Mouse (Mus musculus) cortical plate, adult 2 months (tissue): Measurements from ENCODE around the gene Uvrag. TPM values are rescaled to one million over a fixed set of nuclear protein-coding genes. Genes with fewer than 3 reads are reported as not detected.

Source experiments
- H3K27ac ChIP-seq: fragments of 200-500 bp; 2 replicates; pipeline ENCODE4 v1.5.1; 2012; ENCODE audit warnings: low read length, control low read depth, inconsistent platforms; ENCODE audit not compliant: insufficient read depth
- H3K4me1 ChIP-seq: fragments of 200-500 bp; 2 replicates; pipeline ENCODE4 v1.6.1; 2011; ENCODE audit warnings: low read length; ENCODE audit not compliant: control insufficient read depth, insufficient read depth
- H3K4me3 ChIP-seq: fragments of 200-500 bp; 2 replicates; pipeline ENCODE4 v1.5.1; 2011; ENCODE audit warnings: mild to moderate bottlenecking, low read length, control low read depth; ENCODE audit not compliant: insufficient read depth
- CTCF ChIP-seq: fragments of 200-500 bp; IDR thresholded peaks from 2 replicates; pipeline ENCODE4 v1.5.1; 2011; ENCODE audit warnings: mild to moderate bottlenecking, control low read depth, low read length; ENCODE audit not compliant: insufficient read depth; ENCODE audit errors: extremely low read depth
- POLR2A ChIP-seq: fragments of 200-500 bp; IDR thresholded peaks from 2 replicates; pipeline ENCODE4 v1.6.1; 2011; ENCODE audit warnings: mild to moderate bottlenecking, low read length, control low read depth; ENCODE audit not compliant: insufficient read depth; ENCODE audit errors: extremely low read depth
- polyA plus RNA-seq: library from polyadenylated mRNA; depleted of rRNA; stranded (reverse); fragments of >200 nt; gene quantifications from 2 replicates; pipeline ENCODE4 v1.2.3, GENCODE M21; 2012

Gene Uvrag
- polyA plus RNA-seq, 1 experiment = 18.0 TPM

GRCm38 (mm10) chr7:99141919-99142606 is 1.1 kb upstream of the Uvrag start:
- Histone ChIP-seq H3K4me1 (peaks cover 5% of the 10 kb centered on the region; the same call in 1 of the 2 replicates), H3K4me3 (peak overlapping the region; percentile 37), H3K27ac (0 out of 2 replicates have a peak overlapping the region, but pooled peaks have one; percentile 5)
- TF ChIP-seq POLR2A (no peak), CTCF (no peak)

- Histone ChIP-seq H3K4me1 (peaks cover 3% of the 10 kb centered on the region; the same call in 1 of the 2 replicates), H3K4me3 (peak overlapping the region; percentile 81), H3K27ac (peak overlapping the region; percentile 68)
- no peak for TF ChIP-seq CTCF
These were observed 430 bp downstream of the Uvrag start for GRCm38 (mm10) chr7:99140511-99140910.

DNA sequence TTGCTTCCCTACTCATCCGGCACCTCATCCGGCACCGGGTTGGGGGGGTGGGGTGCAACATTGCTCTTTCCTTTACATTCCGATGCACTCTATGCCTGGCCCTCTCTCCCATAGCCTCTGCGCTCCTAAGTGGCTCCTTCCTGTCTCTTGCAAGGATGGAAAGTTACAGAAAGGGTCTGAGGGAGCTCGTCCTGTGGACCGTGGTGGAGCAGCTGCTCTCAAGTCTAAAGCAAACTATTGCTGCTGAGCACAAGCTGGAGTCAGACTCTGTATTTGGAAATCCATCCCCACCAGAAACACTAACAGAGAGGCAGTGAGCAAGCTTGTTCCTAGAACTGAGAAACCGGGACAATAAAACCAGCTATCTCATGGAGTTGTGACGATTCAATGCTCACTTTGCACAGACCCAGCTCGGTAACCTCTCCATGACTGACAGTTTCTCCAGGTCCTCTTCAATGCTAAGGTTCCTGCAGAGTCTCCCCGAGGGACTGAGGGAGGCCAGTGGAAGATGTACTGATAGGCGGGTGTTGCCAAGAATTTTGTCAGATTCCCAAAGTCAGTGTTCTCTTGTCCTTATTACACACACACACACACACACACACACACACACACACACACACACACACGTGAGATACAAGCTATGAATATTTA is 975 bp downstream of the Uvrag start:
- no peak for TF ChIP-seq CTCF
- no peak for TF ChIP-seq POLR2A
- Histone ChIP-seq H3K4me1 (peaks cover 1% of the 10 kb centered on the region; the same call in 1 of the 2 replicates), H3K27ac (peak overlapping the region; percentile 68; the same call in 1 of the 2 replicates)

DNA sequence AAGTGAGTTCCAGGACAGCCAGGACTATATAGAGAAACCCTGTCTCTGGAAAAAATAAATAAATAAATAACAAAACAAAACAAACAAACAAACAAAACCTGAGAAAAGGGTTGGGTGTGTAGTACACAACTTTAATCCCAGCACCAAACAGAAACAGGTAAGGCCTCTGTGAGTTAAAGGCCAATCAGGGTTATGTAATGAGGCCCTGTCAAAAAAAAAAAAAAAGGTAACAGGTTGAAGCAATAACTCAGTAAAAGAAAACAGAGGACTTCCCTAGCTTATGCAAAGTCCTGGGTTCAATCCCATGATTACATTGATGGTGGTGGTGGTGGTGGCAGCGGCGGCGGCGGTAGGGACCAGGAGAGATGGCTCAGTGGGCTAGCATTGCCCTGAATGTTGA is 3.4 kb downstream of the Uvrag start:
- TF ChIP-seq POLR2A = no peak
- TF ChIP-seq CTCF = no peak
- no peak overlapping the region for H3K27ac ChIP-seq
- no peak overlapping the region for H3K4me3 ChIP-seq
- H3K4me1 ChIP-seq = peaks cover 1% of the 10 kb centered on the region; the same call in 1 of the 2 replicates

More for the DNA sequence above, 975 bp downstream of the Uvrag start:
- H3K4me3 ChIP-seq = peak overlapping the region; percentile 81

DNA sequence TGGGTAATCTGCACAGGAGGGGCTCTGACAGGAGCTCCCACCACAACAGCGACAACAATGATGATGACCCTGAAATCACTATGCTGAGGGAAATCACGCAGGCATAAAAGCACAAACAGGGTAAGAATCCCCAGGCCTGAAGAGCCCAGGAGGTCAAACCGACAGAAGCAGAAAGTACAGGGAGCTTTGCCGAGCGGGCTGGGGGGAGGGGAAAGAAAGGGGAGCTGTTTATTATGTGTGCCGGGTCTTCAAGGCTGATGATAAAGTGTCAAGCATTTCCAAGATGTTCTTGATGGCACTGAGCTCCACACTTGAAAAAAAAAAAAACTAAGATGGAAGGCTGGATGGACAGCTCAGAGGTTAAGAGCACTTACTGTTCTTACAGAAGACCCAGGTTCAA is 4.2 kb downstream of the Uvrag start:
- Histone ChIP-seq H3K4me1 (peaks cover 1% of the 10 kb centered on the region; the same call in 1 of the 2 replicates), H3K27ac (no peak overlapping the region), H3K4me3 (no peak overlapping the region)
- TF ChIP-seq CTCF (no peak), POLR2A (no peak)

GRCm38 (mm10) chr7:99133811-99134402 is 7.0 kb downstream of the Uvrag start:
- TF ChIP-seq POLR2A (no peak), CTCF (no peak)
- Histone ChIP-seq H3K27ac (0 out of 2 replicates have a peak overlapping the region, but pooled peaks have one; percentile 51), H3K4me3 (no peak overlapping the region), H3K4me1 (no peaks in the 10 kb centered on the region)

GRCm38 (mm10) chr7:99132597-99132996 is 8.3 kb downstream of the Uvrag start:
- Histone ChIP-seq H3K4me1 (no peaks in the 10 kb centered on the region), H3K4me3 (no peak overlapping the region), H3K27ac (no peak overlapping the region)
- TF ChIP-seq CTCF (no peak), POLR2A (no peak)

DNA sequence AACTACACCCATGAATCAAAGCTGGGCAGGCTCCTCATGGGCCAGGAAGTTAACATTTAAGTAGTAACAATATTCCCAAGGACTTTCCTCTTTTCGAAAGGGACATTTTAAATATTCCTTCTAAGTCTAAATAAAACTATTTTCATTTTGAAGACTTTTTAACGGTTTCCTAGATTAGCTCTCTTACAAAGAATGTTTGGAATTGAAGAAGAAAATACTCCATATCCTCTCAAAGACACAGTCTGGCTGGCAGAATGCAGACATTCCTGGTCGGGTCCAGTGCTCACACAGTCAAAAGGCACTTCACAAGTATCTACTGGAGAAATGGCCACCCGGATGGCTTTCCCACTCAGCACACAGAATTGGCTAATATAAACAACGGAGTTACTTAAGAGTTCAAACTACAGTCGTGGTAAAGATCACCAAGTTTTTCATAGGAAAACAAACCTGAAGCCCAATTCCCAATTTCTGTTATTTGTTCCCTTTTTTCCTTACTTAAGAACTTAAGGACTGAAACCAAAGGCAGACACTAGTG is 9.1 kb downstream of the Uvrag start:
- Histone ChIP-seq H3K4me3 (no peak overlapping the region), H3K4me1 (no peaks in the 10 kb centered on the region), H3K27ac (no peak overlapping the region)
- TF ChIP-seq CTCF = no peak
- TF ChIP-seq POLR2A = no peak

DNA sequence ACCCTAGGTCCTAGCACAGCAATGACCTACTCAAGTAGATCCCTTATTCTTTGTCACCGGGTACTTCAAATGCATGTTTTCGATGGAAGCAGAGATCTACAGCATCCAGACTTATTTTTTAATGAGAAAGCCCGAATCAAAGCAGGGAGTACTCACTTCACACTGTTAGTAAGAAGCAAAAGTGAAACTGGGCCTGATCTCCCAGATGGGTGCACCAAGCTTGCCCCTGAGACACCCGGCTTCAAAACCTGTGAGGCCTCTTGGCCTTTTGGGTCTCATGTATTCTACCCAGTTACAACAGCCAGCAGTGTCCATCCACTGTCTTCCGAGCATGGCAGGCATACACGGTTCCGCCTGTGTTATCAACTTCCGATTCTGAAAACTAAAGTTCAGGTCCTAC is 12.0 kb downstream of the Uvrag start:
- H3K4me3 ChIP-seq = no peak overlapping the region
- TF ChIP-seq CTCF = no peak
- no peak for TF ChIP-seq POLR2A
- H3K4me1 ChIP-seq = peaks cover 4% of the 10 kb centered on the region
- H3K27ac ChIP-seq = no peak overlapping the region
